14 mouse cellular contexts compared by ENCODE assay signal in genomic region chr1:120112251-120113187, GRCm38 (mm10). TPM values are rescaled to one million over a fixed set of nuclear protein-coding genes. Genes with fewer than 3 reads are reported as not detected.
DNase-seq lines count a peak whose midpoint lies in the region; ATAC-seq and TF ChIP-seq lines count a peak whose summit lies in the region.
"Had no signal": no experiment of that assay in that cellular context is flagged by ENCODE, and none has a peak within 500 bp of the region (broad histone marks: within the 10 kb centered on the region; RNA-seq: fewer than 3 reads in every experiment).

No protein-coding gene starts in this region.

- H3K9me3 ChIP-seq in neural tube, embryonic 13.5 days = 0 out of 2 replicates have a peak, but pooled peaks cover 4% of the 10 kb centered on the region
- peaks cover 7% of the 10 kb centered on the region; the same call in 1 of the 2 replicates for H3K9me3 ChIP-seq in limb, embryonic 13.5 days
- no peaks in the 10 kb centered on the region for H3K9me3 ChIP-seq in stomach, postnatal 0 days (ENCODE audit: control insufficient read depth, low read length)
- peaks cover 7% of the 10 kb centered on the region for H3K9me3 ChIP-seq in heart, embryonic 12.5 days (replicated peaks)
- H3K9me3 ChIP-seq: lung, embryonic 15.5 days; midbrain, embryonic 12.5 days had no signal

- DNase-seq in adrenal gland, postnatal 36 days = peak; percentile 33 to 34
- no peak for DNase-seq in adrenal gland, postnatal 25 days
- no peak for DNase-seq in neural tube, embryonic 10.5 days (ENCODE audit: extremely low spot score, low spot score)
- no peak for DNase-seq in stomach, postnatal 0 days (ENCODE audit: low spot score)
- no peak for DNase-seq in spleen, adult 12 weeks (ENCODE audit: low spot score)
- DNase-seq: cerebellum, postnatal 10 days; heart, adult 2 months; thymus, postnatal 4 days had no signal

- no peak overlapping the region for H3K4me2 ChIP-seq in neural tube, embryonic 13.5 days
- no peak overlapping the region for H3K4me2 ChIP-seq in limb, embryonic 13.5 days (replicated peaks)
- no peak overlapping the region for H3K4me2 ChIP-seq in stomach, postnatal 0 days (replicated peaks; ENCODE audit: low read depth)
- H3K4me2 ChIP-seq in heart, embryonic 12.5 days = no peak overlapping the region
- H3K4me2 ChIP-seq: hindbrain, embryonic 14.5 days; lung, embryonic 15.5 days; midbrain, embryonic 12.5 days had no signal

- no peak for TF ChIP-seq EP300 in stomach, postnatal 0 days (optimal IDR thresholded peaks at IDR 0.05)

- peaks cover 40% of the 10 kb centered on the region for H3K36me3 ChIP-seq in neural tube, embryonic 13.5 days
- H3K36me3 ChIP-seq in limb, embryonic 13.5 days = peaks cover 56% of the 10 kb centered on the region
- peaks cover 21% of the 10 kb centered on the region for H3K36me3 ChIP-seq in stomach, postnatal 0 days (ENCODE audit: control insufficient read depth, insufficient read depth, low read length)
- H3K36me3 ChIP-seq in heart, embryonic 12.5 days = peaks cover 55% of the 10 kb centered on the region

- no peak overlapping the region for H3K9ac ChIP-seq in neural tube, embryonic 13.5 days
- no peak overlapping the region for H3K9ac ChIP-seq in limb, embryonic 13.5 days
- no peak overlapping the region for H3K9ac ChIP-seq in stomach, postnatal 0 days (ENCODE audit: low read length)
- no peak overlapping the region for H3K9ac ChIP-seq in heart, embryonic 12.5 days
- H3K9ac ChIP-seq: hindbrain, embryonic 14.5 days; lung, embryonic 15.5 days; midbrain, embryonic 12.5 days had no signal

- H3K27ac ChIP-seq in neural tube, embryonic 13.5 days (replicated peaks) = peak overlapping the region; percentile 24; the same call in 1 of the 2 replicates
- H3K27ac ChIP-seq in limb, embryonic 13.5 days = peak overlapping the region; percentile 15; the same call in 1 of the 2 replicates
- peak overlapping the region; percentile 24; the same call in 1 of the 2 replicates for H3K27ac ChIP-seq in stomach, postnatal 0 days (replicated peaks)
- H3K27ac ChIP-seq in heart, embryonic 12.5 days (ENCODE audit: poor library complexity, severe bottlenecking) = no peak overlapping the region
- H3K27ac ChIP-seq: heart, adult 2 months; hindbrain, embryonic 14.5 days; lung, embryonic 15.5 days; midbrain, embryonic 12.5 days had no signal

- H3K4me1 ChIP-seq in neural tube, embryonic 13.5 days (replicated peaks) = peaks cover 21% of the 10 kb centered on the region
- peaks cover 6% of the 10 kb centered on the region; the same call in 1 of the 2 replicates for H3K4me1 ChIP-seq in limb, embryonic 13.5 days
- H3K4me1 ChIP-seq in stomach, postnatal 0 days (replicated peaks; ENCODE audit: control insufficient read depth, insufficient read depth) = no peaks in the 10 kb centered on the region
- peaks cover 14% of the 10 kb centered on the region for H3K4me1 ChIP-seq in heart, embryonic 12.5 days (replicated peaks)
- H3K4me1 ChIP-seq: lung, embryonic 15.5 days had no signal

- ATAC-seq in neural tube, embryonic 13.5 days (ENCODE audit: low read depth) = no peak
- no peak for ATAC-seq in limb, embryonic 13.5 days (ENCODE audit: low FRiP score, low read depth)
- peak; percentile 19; the same call in 1 of the 2 replicates for ATAC-seq in stomach, postnatal 0 days (ENCODE audit: low FRiP score, low TSS enrichment)
- no peak for ATAC-seq in heart, embryonic 12.5 days (ENCODE audit: insufficient number of reproducible peaks, low FRiP score)

- no peak for TF ChIP-seq CTCF in stomach, postnatal 0 days (IDR thresholded peaks at IDR 0.05; ENCODE audit: low read depth)

- WGBS in neural tube, embryonic 13.5 days = 90% methylated on average over 12 of the region's 12 CpGs
- 88% methylated on average over 12 of the region's 12 CpGs for WGBS in limb, embryonic 13.5 days
- 78% methylated on average over 12 of the region's 12 CpGs for WGBS in stomach, postnatal 0 days
- WGBS in heart, embryonic 12.5 days = 69% methylated on average over 12 of the region's 12 CpGs

- H3K4me3 ChIP-seq in neural tube, embryonic 13.5 days = no peak overlapping the region
- no peak overlapping the region for H3K4me3 ChIP-seq in limb, embryonic 13.5 days
- H3K4me3 ChIP-seq in stomach, postnatal 0 days (ENCODE audit: low read depth, low read length) = no peak overlapping the region
- H3K4me3 ChIP-seq in heart, embryonic 12.5 days = no peak overlapping the region
- H3K4me3 ChIP-seq: heart, adult 2 months; lung, embryonic 15.5 days; midbrain, embryonic 12.5 days had no signal

- no peaks in the 10 kb centered on the region for H3K27me3 ChIP-seq in neural tube, embryonic 13.5 days
- no peaks in the 10 kb centered on the region for H3K27me3 ChIP-seq in limb, embryonic 13.5 days
- no peaks in the 10 kb centered on the region for H3K27me3 ChIP-seq in stomach, postnatal 0 days (ENCODE audit: control insufficient read depth, insufficient read depth, low read length)
- H3K27me3 ChIP-seq in heart, embryonic 12.5 days (replicated peaks) = no peaks in the 10 kb centered on the region
- H3K27me3 ChIP-seq: lung, embryonic 15.5 days; midbrain, embryonic 12.5 days had no signal

RNA-seq across cellular contexts. Expression of gene Dbi, which starts 8.4 kb away (rescaled TPM):
- 1,000 to 10,000 TPM in 1 of 2 experiments, 100 to 1,000 TPM in 1; 862 to 1,322 TPM for total RNA-seq in adrenal gland, postnatal 36 days (2021)
- total RNA-seq in adrenal gland, postnatal 25 days (2021) = 791 and 964 TPM in 2 replicates
- 2,051 and 2,328 TPM in 2 replicates for polyA plus RNA-seq in neural tube, embryonic 13.5 days (2015; fragmentation: Nextera tagmentation; extraction: Ambion mirVana)
- polyA plus RNA-seq in limb, embryonic 13.5 days (2015; fragmentation: Nextera tagmentation; extraction: Ambion mirVana) = 605 and 606 TPM in 2 replicates
- 1,663 and 1,741 TPM in 2 replicates for polyA plus RNA-seq in stomach, postnatal 0 days (2015; fragmentation: Nextera tagmentation; extraction: Ambion mirVana)
- polyA plus RNA-seq in heart, embryonic 12.5 days (2016; fragmentation: Nextera tagmentation; extraction: Ambion mirVana) = 655 and 695 TPM in 2 replicates

RNA-seq across cellular contexts. Expression of gene 3110009E18Rik, which starts 8.5 kb away (rescaled TPM):
- 10 to 100 TPM; 10.6 to 12.1 TPM for total RNA-seq in adrenal gland, postnatal 36 days (2021)
- 13.2 and 14.5 TPM in 2 replicates for total RNA-seq in adrenal gland, postnatal 25 days (2021)
- polyA plus RNA-seq in neural tube, embryonic 13.5 days (2015; fragmentation: Nextera tagmentation; extraction: Ambion mirVana) = 17.6 and 20.9 TPM in 2 replicates
- polyA plus RNA-seq in limb, embryonic 13.5 days (2015; fragmentation: Nextera tagmentation; extraction: Ambion mirVana) = 18.9 and 20.9 TPM in 2 replicates
- polyA plus RNA-seq in stomach, postnatal 0 days (2015; fragmentation: Nextera tagmentation; extraction: Ambion mirVana) = 10.1 and 11.9 TPM in 2 replicates
- 11.8 and 14.1 TPM in 2 replicates for polyA plus RNA-seq in heart, embryonic 12.5 days (2016; fragmentation: Nextera tagmentation; extraction: Ambion mirVana)

RNA-seq across cellular contexts. Expression of gene Tmem37, which starts 38.6 kb away (rescaled TPM):
- 10 to 100 TPM in 1 of 2 experiments, 1 to 10 TPM in 1; 9.5 to 14.5 TPM for total RNA-seq in adrenal gland, postnatal 36 days (2021)
- 9.2 and 10.3 TPM in 2 replicates for total RNA-seq in adrenal gland, postnatal 25 days (2021)
- polyA plus RNA-seq in neural tube, embryonic 13.5 days (2015; fragmentation: Nextera tagmentation; extraction: Ambion mirVana) = 7.7 and 9.8 TPM in 2 replicates
- 6.7 and 7.6 TPM in 2 replicates for polyA plus RNA-seq in limb, embryonic 13.5 days (2015; fragmentation: Nextera tagmentation; extraction: Ambion mirVana)
- polyA plus RNA-seq in stomach, postnatal 0 days (2015; fragmentation: Nextera tagmentation; extraction: Ambion mirVana) = 7.8 and 8.8 TPM in 2 replicates
- 14.3 and 15.0 TPM in 2 replicates for polyA plus RNA-seq in heart, embryonic 12.5 days (2016; fragmentation: Nextera tagmentation; extraction: Ambion mirVana)

Comparison
In these comparisons a context has a peak if more than half of its experiments do, and no peak if none do; other contexts are left out.
1. DNase-seq: peak in adrenal gland, postnatal 36 days (2 of 2); none in adrenal gland, postnatal 25 days (single experiment), neural tube, embryonic 10.5 days (single experiment), stomach, postnatal 0 days (single experiment) and spleen, adult 12 weeks (single experiment).